Mouse (Mus musculus) forebrain, embryonic 15.5 days (tissue): ENCODE data around the gene Yeats2. TPM values are rescaled to one million over a fixed set of nuclear protein-coding genes. Genes with fewer than 3 reads are reported as not detected.

Source experiments
- ATAC-seq: fragments of 200-750 bp; cut with Nextera tagmentation; replicated peaks from 2 replicates; pipeline ENCODE4 v1.8.0; 2017; ENCODE audit warnings: mild to moderate bottlenecking, moderate TSS enrichment, moderate library complexity
- H3K27ac ChIP-seq: fragments of 300-500 bp; sonication (generic); replicated peaks from 2 replicates; pipeline ENCODE4 v1.5.1; 2015; ENCODE audit warnings: mild to moderate bottlenecking, inconsistent platforms
- H3K27me3 ChIP-seq: fragments of 300-500 bp; sonication (generic); 2 replicates; pipeline ENCODE4 v1.6.1; 2015; ENCODE audit warnings: inconsistent platforms
- H3K36me3 ChIP-seq: fragments of 300-500 bp; sonication (generic); 2 replicates; pipeline ENCODE4 v1.6.1; 2015; ENCODE audit warnings: mild to moderate bottlenecking, inconsistent platforms
- H3K4me1 ChIP-seq: fragments of 300-500 bp; sonication (generic); 2 replicates; pipeline ENCODE4 v1.6.1; 2015; ENCODE audit warnings: inconsistent platforms
- H3K4me2 ChIP-seq: fragments of 300-500 bp; sonication (generic); replicated peaks from 2 replicates; pipeline ENCODE4 v1.6.1; 2015; ENCODE audit warnings: mild to moderate bottlenecking, inconsistent platforms
- H3K4me3 ChIP-seq: fragments of 300-500 bp; sonication (generic); 2 replicates; pipeline ENCODE4 v1.5.1; 2015; ENCODE audit warnings: mild to moderate bottlenecking, inconsistent platforms
- H3K9ac ChIP-seq: fragments of 300-500 bp; sonication (generic); replicated peaks from 2 replicates; pipeline ENCODE4 v1.6.1; 2015; ENCODE audit warnings: mild to moderate bottlenecking, inconsistent platforms
- H3K9me3 ChIP-seq: fragments of 300-500 bp; sonication (generic); 2 replicates; pipeline ENCODE4 v1.6.1; 2016; ENCODE audit warnings: inconsistent platforms
- WGBS: fragments of 180-500 bp; shearing (Covaris S2); methylation state at CpG from one replicate; pipeline ENCODE4 v1.1.7; 2015; ENCODE audit warnings: mixed read lengths; 5-methylcytosine and 5-hydroxymethylcytosine counted together
- polyA plus RNA-seq: library from polyadenylated mRNA; unstranded; fragments of >200 nt; fragmentation: Nextera tagmentation; extraction: Ambion mirVana; gene quantifications from 2 replicates; pipeline ENCODE4 v1.2.1, GENCODE M21; 2015

Yeats2 gene
- polyA plus RNA-seq, 1 experiment from 2014 or later: 24.3 TPM

GRCm38 (mm10) chr16:20130397-20130796, 10.5 kb upstream of the Yeats2 start:
- 28% methylated on average over 2 of the region's 2 CpGs for WGBS
- H3K27ac ChIP-seq: no peak overlapping the region

GRCm38 (mm10) chr16:20144568-20144967, 3.7 kb downstream of the Yeats2 start:
- WGBS: 96% methylated on average over 3 of the region's 3 CpGs
- no peak for ATAC-seq
- no peak overlapping the region for H3K4me2 ChIP-seq
- H3K4me3 ChIP-seq: no peak overlapping the region
- no peaks in the 10 kb centered on the region for H3K27me3 ChIP-seq
- peaks cover 19% of the 10 kb centered on the region for H3K4me1 ChIP-seq
- H3K27ac ChIP-seq: no peak overlapping the region
- no peak overlapping the region for H3K9ac ChIP-seq
- peaks cover 7% of the 10 kb centered on the region for H3K36me3 ChIP-seq
- no peaks in the 10 kb centered on the region for H3K9me3 ChIP-seq

More at GRCm38 (mm10) chr16:20130397-20130796, 10.5 kb upstream of the Yeats2 start:
- ATAC-seq: no peak
- Histone ChIP-seq H3K4me1 (no peaks in the 10 kb centered on the region), H3K4me3 (no peak overlapping the region), H3K9ac (no peak overlapping the region), H3K9me3 (no peaks in the 10 kb centered on the region), H3K27me3 (no peaks in the 10 kb centered on the region), H3K36me3 (peaks cover 12% of the 10 kb centered on the region), H3K4me2 (no peak overlapping the region)

GRCm38 (mm10) chr16:20151991-20152390, 11.1 kb downstream of the Yeats2 start:
- Histone ChIP-seq H3K27me3 (no peaks in the 10 kb centered on the region), H3K36me3 (peaks cover 42% of the 10 kb centered on the region), H3K9ac (no peak overlapping the region), H3K27ac (no peak overlapping the region), H3K4me2 (no peak overlapping the region), H3K4me1 (no peaks in the 10 kb centered on the region), H3K4me3 (no peak overlapping the region), H3K9me3 (no peaks in the 10 kb centered on the region)
- no peak for ATAC-seq
- 79% methylated on average over 5 of the region's 5 CpGs for WGBS

GRCm38 (mm10) chr16:20153742-20154141, 12.9 kb downstream of the Yeats2 start:
- Histone ChIP-seq H3K9ac (no peak overlapping the region), H3K9me3 (no peaks in the 10 kb centered on the region), H3K4me1 (no peaks in the 10 kb centered on the region), H3K27ac (no peak overlapping the region), H3K4me2 (no peak overlapping the region), H3K4me3 (no peak overlapping the region), H3K36me3 (peaks cover 52% of the 10 kb centered on the region), H3K27me3 (no peaks in the 10 kb centered on the region)
- WGBS: 73% methylated on average over 3 of the region's 3 CpGs
- no peak for ATAC-seq

- Histone ChIP-seq H3K4me1 (no peaks in the 10 kb centered on the region), H3K4me3 (no peak overlapping the region), H3K4me2 (no peak overlapping the region), H3K27ac (no peak overlapping the region), H3K36me3 (peaks cover 83% of the 10 kb centered on the region), H3K27me3 (no peaks in the 10 kb centered on the region), H3K9me3 (no peaks in the 10 kb centered on the region), H3K9ac (no peak overlapping the region)
- WGBS: 94% methylated on average over 2 of the region's 2 CpGs
- ATAC-seq: no peak
These were observed 19.3 kb downstream of the Yeats2 start for GRCm38 (mm10) chr16:20160130-20160529.

- Histone ChIP-seq H3K4me3 (no peak overlapping the region), H3K9me3 (0 out of 2 replicates have a peak, but pooled peaks cover 3% of the 10 kb centered on the region), H3K4me1 (no peaks in the 10 kb centered on the region), H3K27me3 (no peaks in the 10 kb centered on the region), H3K4me2 (no peak overlapping the region), H3K9ac (no peak overlapping the region), H3K27ac (no peak overlapping the region), H3K36me3 (peaks cover 79% of the 10 kb centered on the region)
- 79% methylated on average over 3 of the region's 3 CpGs for WGBS
- ATAC-seq: no peak
These were observed 28.2 kb downstream of the Yeats2 start for GRCm38 (mm10) chr16:20169071-20169470.

- ATAC-seq: no peak
- H3K27me3 ChIP-seq: no peaks in the 10 kb centered on the region
- H3K4me3 ChIP-seq: no peak overlapping the region
- no peaks in the 10 kb centered on the region for H3K4me1 ChIP-seq
- H3K4me2 ChIP-seq: no peak overlapping the region
- WGBS: 72% methylated on average over 3 of the region's 3 CpGs
- no peak overlapping the region for H3K27ac ChIP-seq
- no peak overlapping the region for H3K9ac ChIP-seq
- H3K9me3 ChIP-seq: 0 out of 2 replicates have a peak, but pooled peaks cover 3% of the 10 kb centered on the region
- peaks cover 79% of the 10 kb centered on the region for H3K36me3 ChIP-seq
These were observed 28.7 kb downstream of the Yeats2 start for GRCm38 (mm10) chr16:20169471-20170106.

GRCm38 (mm10) chr16:20179406-20180175, 38.7 kb downstream of the Yeats2 start:
- Histone ChIP-seq H3K27me3 (no peaks in the 10 kb centered on the region), H3K9me3 (no peaks in the 10 kb centered on the region), H3K36me3 (peaks cover 62% of the 10 kb centered on the region), H3K27ac (no peak overlapping the region), H3K4me1 (no peaks in the 10 kb centered on the region), H3K9ac (no peak overlapping the region), H3K4me3 (no peak overlapping the region), H3K4me2 (no peak overlapping the region)
- 85% methylated on average over 23 of the region's 23 CpGs for WGBS
- no peak for ATAC-seq

GRCm38 (mm10) chr16:20185368-20185767, 44.5 kb downstream of the Yeats2 start:
- H3K9me3 ChIP-seq: no peaks in the 10 kb centered on the region
- H3K4me3 ChIP-seq: no peak overlapping the region
- peaks cover 64% of the 10 kb centered on the region for H3K36me3 ChIP-seq
- H3K27ac ChIP-seq: no peak overlapping the region
- no peak overlapping the region for H3K9ac ChIP-seq
- no peaks in the 10 kb centered on the region for H3K27me3 ChIP-seq
- no peaks in the 10 kb centered on the region for H3K4me1 ChIP-seq
- 66% methylated on average over 2 of the region's 2 CpGs for WGBS
- H3K4me2 ChIP-seq: no peak overlapping the region
- ATAC-seq: no peak

- Histone ChIP-seq H3K4me3 (no peak overlapping the region), H3K4me2 (no peak overlapping the region), H3K36me3 (peaks cover 89% of the 10 kb centered on the region), H3K9me3 (no peaks in the 10 kb centered on the region), H3K27me3 (no peaks in the 10 kb centered on the region), H3K27ac (no peak overlapping the region), H3K4me1 (no peaks in the 10 kb centered on the region), H3K9ac (no peak overlapping the region)
- WGBS: 98% methylated on average over 3 of the region's 3 CpGs
- ATAC-seq: no peak
These were observed 50.5 kb downstream of the Yeats2 start for GRCm38 (mm10) chr16:20191161-20191882.

GRCm38 (mm10) chr16:20192043-20192442, 51.2 kb downstream of the Yeats2 start:
- no peaks in the 10 kb centered on the region for H3K9me3 ChIP-seq
- no peak for ATAC-seq
- no peak overlapping the region for H3K27ac ChIP-seq
- H3K36me3 ChIP-seq: peaks cover 88% of the 10 kb centered on the region
- H3K27me3 ChIP-seq: no peaks in the 10 kb centered on the region
- no peak overlapping the region for H3K4me3 ChIP-seq
- no peaks in the 10 kb centered on the region for H3K4me1 ChIP-seq
- no peak overlapping the region for H3K4me2 ChIP-seq
- no peak overlapping the region for H3K9ac ChIP-seq

- no peak overlapping the region for H3K27ac ChIP-seq
- WGBS: 98% methylated on average over 3 of the region's 3 CpGs
- no peak overlapping the region for H3K4me3 ChIP-seq
- H3K4me1 ChIP-seq: no peaks in the 10 kb centered on the region
- no peaks in the 10 kb centered on the region for H3K9me3 ChIP-seq
- peaks cover 88% of the 10 kb centered on the region for H3K36me3 ChIP-seq
- H3K4me2 ChIP-seq: no peak overlapping the region
- H3K9ac ChIP-seq: no peak overlapping the region
- no peak for ATAC-seq
- no peaks in the 10 kb centered on the region for H3K27me3 ChIP-seq
These were observed 54.7 kb downstream of the Yeats2 start for GRCm38 (mm10) chr16:20195546-20195945.
